Mouse (Mus musculus) urinary bladder, postnatal 4 days (tissue): ENCODE measurements at regions not wholly inside any gene's neighbourhood (a gene's known extent, or its start where the extent isn't known, plus 50 kb on each side); places are given as distances from the start of the nearest gene placed in this dataset.
A peak's percentile ranks its signal among the peaks of the same experiment; 100 is the strongest.

Experiments used
- DNase-seq, 2 experiments: peaks; one replicate each; pipeline ENCODE4 v3.0.0; 2021 to 2022; ENCODE audit warnings: low spot score in 2 of 2

DNA sequence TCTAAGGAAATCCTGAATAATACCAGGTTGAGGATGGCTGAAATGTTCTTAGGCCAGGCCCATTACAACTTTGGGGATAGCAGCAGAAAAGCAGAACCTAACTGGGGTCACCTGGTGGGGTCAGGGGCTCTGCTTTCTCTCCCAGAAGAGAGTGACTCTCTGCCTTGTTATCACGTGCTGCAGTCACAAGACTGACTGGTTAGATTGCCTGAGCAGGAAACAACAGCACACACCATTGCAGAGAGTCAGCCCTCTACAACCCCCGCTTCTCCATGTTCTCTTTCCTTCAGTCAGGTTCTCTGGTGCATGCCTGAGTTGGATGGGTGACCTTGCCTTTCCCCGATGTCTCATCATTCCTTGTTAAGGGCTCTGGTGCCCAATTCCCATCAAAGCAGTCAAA is 91.2 kb upstream of the Hsd17b12 start:
- no peak for DNase-seq

DNA sequence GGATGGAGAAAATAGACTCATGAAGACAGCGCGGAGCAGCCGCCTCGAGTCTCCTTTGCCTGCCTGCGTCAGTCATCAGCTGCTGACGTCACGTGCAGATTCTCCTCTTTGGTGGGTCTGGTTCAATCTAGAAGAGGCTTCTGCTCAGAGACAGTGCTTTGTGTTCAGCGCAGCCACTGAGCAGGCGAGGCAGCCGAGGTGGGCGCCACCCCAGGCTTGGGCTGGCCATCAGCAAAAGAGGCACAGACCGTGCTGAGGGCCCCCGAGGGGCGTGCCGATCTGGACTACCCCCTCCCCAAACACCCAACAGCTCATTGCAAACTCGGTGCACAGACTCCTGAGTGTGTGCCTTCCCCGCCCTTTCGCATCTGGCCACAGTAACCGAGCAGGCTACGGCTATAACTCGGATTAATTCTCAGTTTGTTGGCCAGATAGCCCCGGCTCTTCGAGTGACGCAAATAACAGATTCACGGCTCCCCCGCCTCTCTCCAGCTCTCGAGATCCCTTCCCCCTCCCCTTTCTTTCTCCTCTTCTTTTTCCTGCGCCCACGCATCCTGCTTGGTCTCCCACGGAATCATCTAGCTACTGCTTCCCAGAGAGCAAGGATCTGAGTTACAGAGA is 89.2 kb upstream of the Hsd17b12 start:
- no peak for DNase-seq

DNA sequence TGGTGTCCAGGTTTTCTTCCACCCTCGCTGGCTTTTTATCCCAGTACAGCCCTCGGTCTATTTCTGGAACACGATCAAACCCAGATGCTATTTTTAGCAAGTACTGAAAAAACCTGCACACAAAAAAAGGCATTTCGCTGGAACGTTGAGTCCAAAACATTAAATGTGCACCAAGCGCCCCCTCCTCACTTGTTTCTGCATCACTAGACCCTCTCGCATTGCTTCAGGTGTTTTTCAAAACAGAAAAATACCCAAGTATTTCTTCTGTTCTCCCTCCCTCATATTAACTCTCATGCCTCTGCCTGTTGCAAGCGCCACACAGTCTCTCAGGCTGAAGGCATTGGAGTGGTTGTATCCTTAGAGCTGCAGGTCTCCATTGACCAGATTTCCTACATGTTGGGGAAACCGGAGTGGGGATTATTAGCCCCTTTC is 88.4 kb upstream of the Hsd17b12 start:
- DNase-seq: no peak

DNA sequence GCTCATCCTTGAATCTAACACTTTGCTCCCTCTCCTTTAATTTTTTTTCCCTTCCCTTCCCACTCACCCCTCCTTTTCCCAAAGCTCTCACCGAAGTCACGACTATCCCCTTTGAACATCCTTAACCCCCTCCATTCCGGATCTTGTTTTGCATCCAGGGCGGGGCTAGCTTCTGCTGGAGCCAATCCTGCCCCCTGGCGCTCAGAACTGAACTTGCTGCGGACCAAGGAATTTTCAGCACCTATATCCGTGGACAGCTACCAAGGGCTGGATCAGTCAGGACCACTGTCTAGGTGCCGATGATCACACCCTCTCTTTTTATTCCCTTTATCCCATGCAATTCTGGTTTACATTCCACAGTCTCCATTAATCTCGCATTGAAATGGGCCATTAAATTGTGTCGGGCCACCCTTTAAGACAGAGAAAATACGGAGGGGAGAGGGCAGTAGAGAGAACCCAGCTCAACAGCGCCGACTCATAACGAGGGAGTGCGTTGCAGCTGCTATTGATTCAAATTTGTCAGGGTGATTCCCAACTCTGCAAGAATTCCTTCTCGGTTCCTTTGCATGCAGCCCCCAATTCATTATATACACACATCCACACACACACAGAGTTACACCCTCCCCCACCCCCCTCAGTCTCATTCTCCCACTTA is 87.7 kb upstream of the Hsd17b12 start:
- DNase-seq: peak; percentile 68 to 77

DNA sequence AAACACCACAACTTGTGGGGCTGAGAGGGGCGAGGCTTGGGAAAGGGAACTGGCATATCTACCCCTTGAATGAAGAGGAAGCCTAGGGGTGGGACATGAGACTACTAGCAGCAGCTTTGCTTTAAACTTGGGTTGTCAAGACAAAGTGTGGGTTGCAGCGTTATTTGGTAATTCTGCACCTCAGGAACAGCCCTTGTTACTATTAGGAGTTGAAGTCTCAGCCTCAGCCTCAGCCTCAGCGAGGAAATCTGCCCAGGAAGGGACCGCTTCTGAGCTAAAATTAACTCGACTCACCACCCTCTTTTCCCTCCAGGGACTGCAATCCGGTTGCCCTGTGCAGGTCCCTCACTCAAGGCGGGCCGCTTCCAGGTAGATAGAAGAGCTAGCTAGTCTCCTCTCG is 86.4 kb upstream of the Hsd17b12 start:
- no peak for DNase-seq

DNA sequence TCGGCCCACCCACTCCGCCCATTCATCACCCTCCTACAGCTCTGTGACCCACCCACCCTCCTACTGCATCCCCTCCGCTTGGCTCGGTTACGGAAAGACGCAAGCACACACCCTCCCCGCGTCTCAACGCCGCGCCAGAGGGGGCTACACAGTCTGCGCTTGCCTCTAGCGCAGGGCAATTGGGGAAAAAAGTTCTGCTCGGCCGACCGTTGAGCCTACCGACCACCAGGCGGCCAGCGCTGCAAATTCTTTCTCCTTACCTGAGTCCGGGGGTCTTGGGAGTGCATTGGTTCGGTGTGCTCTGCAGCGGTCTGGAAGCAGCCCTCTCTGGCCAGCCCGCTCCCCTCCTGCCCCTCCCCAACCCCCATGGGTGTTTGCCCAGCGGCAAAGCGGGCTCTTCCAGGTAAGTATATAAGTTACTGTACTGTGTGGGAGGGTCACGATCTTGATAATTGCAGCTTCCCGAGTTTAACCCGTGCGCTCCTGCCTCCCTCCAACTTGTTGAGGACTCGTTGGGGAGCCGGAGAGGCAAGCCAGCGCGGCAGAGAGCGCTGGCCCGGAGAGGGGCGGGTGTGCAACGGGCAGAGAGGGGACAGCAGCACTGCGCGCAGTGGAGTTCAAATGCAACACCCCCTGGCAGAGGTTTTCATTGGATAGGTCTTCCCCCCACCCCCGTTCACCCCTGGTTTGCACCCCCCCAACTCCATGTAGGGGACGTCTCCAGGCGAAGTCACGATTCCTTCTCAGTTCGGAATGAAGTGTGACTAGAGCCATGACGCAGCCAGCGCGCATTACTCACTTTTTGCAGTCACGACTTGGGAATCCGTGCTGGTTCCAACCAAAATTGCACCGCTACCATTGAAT is 85.5 kb upstream of the Hsd17b12 start:
- no peak for DNase-seq

DNA sequence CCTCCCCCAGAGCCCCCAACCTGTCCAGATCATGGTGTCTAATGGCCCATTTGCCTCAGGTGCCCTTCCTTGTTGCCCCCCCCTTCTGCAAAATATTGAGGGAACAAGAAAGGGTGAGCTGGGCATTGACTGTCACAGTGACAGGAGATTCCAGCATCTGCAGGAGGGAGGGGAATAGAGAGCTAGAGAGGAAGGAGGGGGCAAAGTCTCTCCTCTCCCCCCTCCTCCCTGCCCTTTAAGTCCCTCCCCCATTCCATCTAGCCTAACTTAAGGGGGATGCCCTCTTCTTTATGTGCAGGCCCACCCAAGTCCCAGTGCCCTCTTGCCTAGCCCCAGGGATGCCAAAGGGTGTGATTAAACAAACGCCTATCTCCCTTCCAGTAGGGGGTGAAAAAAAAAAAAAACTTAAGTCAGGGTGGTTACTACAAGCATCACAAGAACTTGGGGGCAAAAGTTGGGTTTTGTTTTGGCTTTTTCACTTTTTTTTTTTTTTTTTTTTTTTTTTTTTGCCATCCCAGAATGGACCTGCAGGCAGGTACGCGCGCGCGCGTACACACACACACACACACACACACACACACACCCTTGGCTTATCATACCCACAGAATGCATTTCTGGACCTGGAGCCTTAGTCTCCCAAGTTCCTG is 84.8 kb upstream of the Hsd17b12 start:
- DNase-seq: no peak

DNA sequence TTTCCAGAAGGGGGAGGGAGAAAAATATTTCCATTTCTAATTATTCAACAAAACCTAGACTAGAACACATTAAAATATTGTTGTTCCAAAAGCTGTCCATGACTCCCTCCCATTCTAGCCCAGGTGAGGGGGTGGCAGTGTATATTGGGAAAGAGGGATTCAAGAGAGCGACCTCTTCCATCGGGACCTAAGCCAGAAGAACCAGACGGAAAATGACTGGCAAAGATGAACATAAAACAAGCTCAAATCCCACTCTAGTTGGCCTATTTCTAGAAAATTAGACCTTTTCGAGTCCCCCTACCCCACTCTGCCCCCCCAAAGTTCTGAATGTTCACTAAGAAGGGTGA is 84.3 kb upstream of the Hsd17b12 start:
- DNase-seq: no peak

DNA sequence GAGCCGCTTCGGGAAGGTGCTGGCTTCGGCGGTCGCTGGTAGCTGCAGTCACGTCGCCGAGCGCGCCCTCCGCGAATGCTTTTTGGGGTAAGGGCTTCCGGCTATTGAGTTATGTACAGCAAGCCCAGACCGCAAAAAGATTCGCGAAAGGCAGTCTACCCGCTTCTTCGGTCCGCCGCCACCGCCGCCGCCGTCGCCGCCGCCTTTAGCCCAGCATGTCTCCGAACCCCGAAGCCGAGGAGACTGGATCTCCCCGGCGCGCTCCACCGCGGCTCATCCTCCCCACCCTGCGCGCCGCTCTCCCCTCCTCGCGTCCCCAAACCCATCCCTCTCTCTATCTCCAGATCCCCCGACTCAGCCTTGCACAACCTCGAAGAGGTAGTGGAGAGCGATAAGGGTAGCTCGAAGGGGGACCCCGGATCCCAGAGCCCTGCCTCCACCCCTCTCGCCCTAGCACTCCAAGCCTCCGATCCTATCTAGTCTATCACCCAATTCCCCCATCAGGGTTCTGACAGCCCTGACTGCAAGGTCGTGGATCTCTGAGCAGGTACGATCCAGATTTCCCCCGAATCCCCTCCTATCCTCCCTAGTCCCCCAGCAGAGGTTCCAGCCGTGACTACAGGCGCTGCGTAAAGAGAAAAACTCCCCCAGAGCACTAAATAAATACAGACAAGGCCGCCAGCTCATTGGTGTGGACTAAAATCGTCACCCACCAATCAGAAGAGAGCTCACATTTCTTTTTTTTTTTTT is 83.7 kb upstream of the Hsd17b12 start:
- no peak for DNase-seq

DNA sequence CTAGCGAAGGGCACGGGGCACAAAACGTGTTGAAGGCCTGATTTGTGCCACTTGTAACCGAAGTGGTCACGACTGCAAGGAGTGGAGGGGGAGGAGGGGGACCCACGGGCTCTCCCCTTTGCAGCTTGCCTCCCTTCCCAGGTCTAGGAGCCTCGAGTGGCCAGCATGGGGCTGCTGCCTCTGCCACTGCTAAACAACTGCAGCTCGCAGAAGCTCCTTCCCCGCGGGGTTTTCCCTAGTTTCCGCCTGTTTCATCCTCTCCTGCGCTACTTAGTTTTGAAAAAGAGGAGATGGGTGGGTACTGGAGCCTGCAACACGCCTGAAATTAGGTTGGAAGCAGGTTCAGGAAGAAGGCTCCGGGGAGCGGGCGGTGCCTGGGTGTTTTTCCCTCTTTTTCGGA is 82.6 kb upstream of the Hsd17b12 start:
- no peak for DNase-seq

DNA sequence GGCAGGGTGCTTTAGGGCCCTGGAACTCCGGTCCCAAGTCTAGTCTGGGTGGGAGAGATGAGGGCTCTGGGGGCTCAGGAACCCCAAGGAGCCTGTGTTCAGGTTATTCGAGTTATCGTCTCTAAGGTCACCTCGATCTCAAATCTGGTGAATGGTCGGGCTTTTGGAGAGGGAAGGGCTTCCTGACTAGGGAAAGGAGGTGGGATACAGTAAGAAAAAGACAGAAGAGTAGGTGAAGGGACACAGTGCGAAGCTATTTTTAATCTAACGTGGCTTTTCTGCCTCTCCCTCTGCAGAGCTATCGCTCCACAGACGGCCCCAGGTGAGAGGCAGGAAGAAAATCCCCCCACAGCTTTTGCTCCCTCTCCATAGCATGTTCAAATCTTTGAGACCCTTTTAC is 81.8 kb upstream of the Hsd17b12 start:
- DNase-seq: no peak

DNA sequence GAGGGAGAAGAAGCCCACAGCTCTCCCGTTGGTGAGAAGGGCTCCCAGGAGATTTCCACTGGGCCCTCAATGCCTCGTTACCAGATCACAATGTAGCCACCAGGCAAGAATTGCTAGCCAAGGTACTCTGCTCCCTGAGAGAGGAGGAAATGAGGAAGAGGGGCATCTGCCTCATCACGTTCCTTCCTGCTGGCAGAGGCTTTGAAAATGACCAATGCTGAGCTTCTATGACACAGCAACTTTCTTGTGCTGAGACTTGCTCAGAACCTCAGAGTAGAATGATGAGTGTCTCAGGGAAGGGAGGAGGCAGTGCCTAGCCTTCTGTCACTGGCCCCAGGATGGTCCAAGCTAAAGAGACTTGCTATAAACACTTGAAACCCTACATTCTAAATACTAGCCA is 78.7 kb upstream of the Hsd17b12 start:
- no peak for DNase-seq

DNA sequence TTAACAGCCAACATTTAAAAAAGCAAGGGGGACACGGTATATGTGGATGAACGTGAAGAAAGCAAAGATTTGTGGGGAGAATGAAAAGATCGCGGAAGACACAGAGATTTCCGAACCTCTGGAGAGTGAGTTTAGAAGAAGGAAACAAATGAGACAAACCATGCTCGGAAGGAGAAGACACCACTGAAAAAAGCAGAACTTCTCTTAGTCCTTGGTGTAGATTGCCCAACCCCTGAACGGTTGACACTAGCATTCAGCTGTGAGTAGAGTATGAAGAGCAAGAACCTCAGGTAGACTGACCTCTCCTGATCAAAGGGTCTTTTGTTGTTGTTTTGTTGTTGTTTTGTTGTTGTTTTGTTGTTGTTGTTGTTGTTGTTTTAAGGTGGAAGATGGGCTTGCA is 75.8 kb upstream of the Hsd17b12 start:
- no peak for DNase-seq

DNA sequence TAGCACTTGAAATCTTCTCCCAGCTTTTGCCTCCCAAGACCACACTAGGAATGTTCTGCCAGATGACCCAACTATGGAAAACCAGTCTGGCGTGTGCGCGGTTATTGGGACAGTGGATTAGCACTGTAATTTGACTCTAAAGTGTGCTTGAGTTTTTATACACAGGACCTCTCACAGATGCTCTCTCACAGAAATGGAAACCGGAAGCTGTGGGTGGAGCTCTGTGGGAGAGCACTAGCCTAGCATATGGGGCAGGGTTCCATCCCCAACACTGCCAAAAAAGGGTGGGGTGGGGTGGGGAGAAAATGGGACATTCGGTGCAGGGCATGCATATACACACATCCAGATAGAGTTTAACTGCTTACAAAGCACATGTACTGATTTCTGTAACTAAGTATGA is 61.7 kb upstream of the Hsd17b12 start:
- no peak for DNase-seq

DNA sequence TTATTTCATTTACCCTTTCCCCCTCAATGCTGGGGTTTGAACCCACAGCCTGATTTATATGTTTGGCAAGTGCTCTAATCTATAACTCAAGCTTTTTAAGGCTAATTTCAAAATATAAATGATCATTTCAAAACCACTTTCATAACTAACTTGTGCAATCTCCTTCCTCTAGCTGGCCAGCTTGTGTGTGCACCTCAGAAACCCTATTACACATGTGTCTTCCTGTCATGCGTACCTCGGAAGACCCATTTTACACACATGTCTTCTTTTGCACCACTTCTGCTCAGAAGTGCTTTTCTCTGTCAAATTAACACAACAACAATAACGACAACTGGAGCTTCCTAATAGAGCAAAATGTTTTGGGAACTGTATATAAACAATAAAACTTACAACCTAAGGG is 59.7 kb upstream of the Hsd17b12 start:
- DNase-seq: no peak

DNA sequence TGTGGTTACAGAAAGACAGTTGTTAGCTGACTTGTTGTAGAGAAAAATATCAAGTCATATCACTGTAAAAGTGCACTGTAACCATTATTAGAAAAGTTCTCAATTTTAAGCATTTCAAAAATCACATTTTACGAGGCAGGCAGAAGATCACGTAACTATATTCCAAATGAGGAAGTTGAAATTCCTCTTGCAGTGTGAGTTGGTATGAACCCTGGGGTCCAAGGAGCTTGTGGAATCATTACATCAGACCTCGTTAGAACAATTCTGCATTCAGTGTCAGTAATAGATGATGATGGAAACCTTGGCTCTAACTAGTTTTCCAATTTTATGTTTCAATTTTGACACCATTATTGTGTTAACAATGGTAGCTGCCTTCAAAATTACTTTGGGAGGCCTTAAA is 57.7 kb upstream of the Hsd17b12 start:
- no peak for DNase-seq
